Mouse (Mus musculus): ENCODE results near the gene Serpinb9. TPM values are rescaled to one million over a fixed set of nuclear protein-coding genes. Genes with fewer than 3 reads are reported as not detected.
A peak's percentile ranks its signal among the peaks of the same experiment; 100 is the strongest.

The Serpinb9 gene
- polyA plus RNA-seq, 1 experiment from 2014 or later: 1.8 TPM

- Histone ChIP-seq H3K4me1 (replicated peaks) (no peaks in the 10 kb centered on the region), H3K4me2 (no peak overlapping the region), H3K9me3 (no peaks in the 10 kb centered on the region), H3K4me3 (no peak overlapping the region), H3K27ac (no peak overlapping the region), H3K27me3 (no peaks in the 10 kb centered on the region), H3K9ac (no peak overlapping the region), H3K36me3 (no peaks in the 10 kb centered on the region)
- ATAC-seq (ENCODE audit: low FRiP score): no peak
- 85% methylated on average over 2 of the region's 2 CpGs for WGBS
Measured at GRCm38 (mm10) chr13:32974268-32974667, 28.8 kb upstream of the Serpinb9 start.

GRCm38 (mm10) chr13:32974889-32975460 is 28.1 kb upstream of the Serpinb9 start:
- WGBS: 76% methylated on average over 3 of the region's 3 CpGs
- Histone ChIP-seq H3K4me2 (no peak overlapping the region), H3K9me3 (no peaks in the 10 kb centered on the region), H3K36me3 (no peaks in the 10 kb centered on the region), H3K27ac (no peak overlapping the region), H3K9ac (no peak overlapping the region), H3K4me3 (no peak overlapping the region), H3K4me1 (replicated peaks) (no peaks in the 10 kb centered on the region), H3K27me3 (no peaks in the 10 kb centered on the region)
- ATAC-seq (ENCODE audit: low FRiP score): no peak

GRCm38 (mm10) chr13:32975710-32976109 is 27.3 kb upstream of the Serpinb9 start:
- ATAC-seq (ENCODE audit: low FRiP score): no peak
- Histone ChIP-seq H3K4me1 (replicated peaks) (no peaks in the 10 kb centered on the region), H3K36me3 (no peaks in the 10 kb centered on the region), H3K27ac (no peak overlapping the region), H3K9me3 (no peaks in the 10 kb centered on the region), H3K4me2 (no peak overlapping the region), H3K27me3 (no peaks in the 10 kb centered on the region), H3K9ac (no peak overlapping the region), H3K4me3 (no peak overlapping the region)
- WGBS: 87% methylated on average over 2 of the region's 2 CpGs

- H3K4me1 ChIP-seq (replicated peaks): no peaks in the 10 kb centered on the region
- no peaks in the 10 kb centered on the region for H3K9me3 ChIP-seq
- H3K9ac ChIP-seq: no peak overlapping the region
- no peaks in the 10 kb centered on the region for H3K27me3 ChIP-seq
- no peak for ATAC-seq (ENCODE audit: low FRiP score)
- H3K27ac ChIP-seq: no peak overlapping the region
- H3K4me3 ChIP-seq: no peak overlapping the region
- no peaks in the 10 kb centered on the region for H3K36me3 ChIP-seq
- WGBS: 82% methylated on average over 4 of the region's 4 CpGs
- H3K4me2 ChIP-seq: no peak overlapping the region
Measured at GRCm38 (mm10) chr13:32982556-32983042, 20.5 kb upstream of the Serpinb9 start.

- no peaks in the 10 kb centered on the region for H3K4me1 ChIP-seq (replicated peaks)
- no peak overlapping the region for H3K9ac ChIP-seq
- no peak overlapping the region for H3K27ac ChIP-seq
- ATAC-seq (ENCODE audit: low FRiP score): no peak
- no peak overlapping the region for H3K4me3 ChIP-seq
- H3K4me2 ChIP-seq: no peak overlapping the region
- H3K36me3 ChIP-seq: no peaks in the 10 kb centered on the region
- no peaks in the 10 kb centered on the region for H3K9me3 ChIP-seq
- H3K27me3 ChIP-seq: no peaks in the 10 kb centered on the region
Measured at GRCm38 (mm10) chr13:32986256-32986655, 16.8 kb upstream of the Serpinb9 start.

- 82% methylated on average over 10 of the region's 10 CpGs for WGBS
- H3K27ac ChIP-seq: no peak overlapping the region
- no peaks in the 10 kb centered on the region for H3K9me3 ChIP-seq
- no peak for ATAC-seq (ENCODE audit: low FRiP score)
- H3K4me2 ChIP-seq: no peak overlapping the region
- no peaks in the 10 kb centered on the region for H3K4me1 ChIP-seq (replicated peaks)
- no peaks in the 10 kb centered on the region for H3K36me3 ChIP-seq
- no peak overlapping the region for H3K9ac ChIP-seq
- no peaks in the 10 kb centered on the region for H3K27me3 ChIP-seq
- no peak overlapping the region for H3K4me3 ChIP-seq
Measured at GRCm38 (mm10) chr13:32993152-32993893, 9.7 kb upstream of the Serpinb9 start.

- no peak overlapping the region for H3K4me3 ChIP-seq
Measured at GRCm38 (mm10) chr13:32993894-32994242, 9.2 kb upstream of the Serpinb9 start.

GRCm38 (mm10) chr13:32995051-32995450 is 8.0 kb upstream of the Serpinb9 start:
- no peak overlapping the region for H3K9ac ChIP-seq
- H3K36me3 ChIP-seq: no peaks in the 10 kb centered on the region
- H3K4me3 ChIP-seq: no peak overlapping the region
- no peaks in the 10 kb centered on the region for H3K4me1 ChIP-seq (replicated peaks)
- no peak overlapping the region for H3K4me2 ChIP-seq
- no peak for ATAC-seq (ENCODE audit: low FRiP score)
- no peaks in the 10 kb centered on the region for H3K9me3 ChIP-seq
- H3K27ac ChIP-seq: no peak overlapping the region
- WGBS: 87% methylated on average over 4 of the region's 4 CpGs
- H3K27me3 ChIP-seq: no peaks in the 10 kb centered on the region

More at GRCm38 (mm10) chr13:32993894-32994242, 9.2 kb upstream of the Serpinb9 start:
- no peaks in the 10 kb centered on the region for H3K9me3 ChIP-seq
- WGBS: 70% methylated on average over 2 of the region's 2 CpGs
- H3K27ac ChIP-seq: no peak overlapping the region
- H3K4me1 ChIP-seq (replicated peaks): no peaks in the 10 kb centered on the region
- H3K36me3 ChIP-seq: no peaks in the 10 kb centered on the region
- no peaks in the 10 kb centered on the region for H3K27me3 ChIP-seq
- no peak overlapping the region for H3K4me2 ChIP-seq
- ATAC-seq (ENCODE audit: low FRiP score): no peak
- no peak overlapping the region for H3K9ac ChIP-seq

- WGBS: 95% methylated on average over 5 of the region's 5 CpGs
- H3K4me2 ChIP-seq: no peak overlapping the region
Measured at GRCm38 (mm10) chr13:33001341-33001740, 1.7 kb upstream of the Serpinb9 start.

GRCm38 (mm10) chr13:33003523-33004413 is 718 bp downstream of the Serpinb9 start:
- no peak overlapping the region for H3K9ac ChIP-seq
- H3K4me3 ChIP-seq: peak overlapping the region; percentile 22
- no peaks in the 10 kb centered on the region for H3K27me3 ChIP-seq
- 74% methylated on average over 9 of the region's 9 CpGs for WGBS
- no peaks in the 10 kb centered on the region for H3K9me3 ChIP-seq
- no peaks in the 10 kb centered on the region for H3K36me3 ChIP-seq
- H3K27ac ChIP-seq: no peak overlapping the region; the same call in 1 of the 2 replicates
- ATAC-seq (ENCODE audit: low FRiP score): peak; percentile 32; the same call in 1 of the 2 replicates
- peak overlapping the region; percentile 45 for H3K4me2 ChIP-seq
- peaks cover 9% of the 10 kb centered on the region; the same call in 1 of the 2 replicates for H3K4me1 ChIP-seq (replicated peaks)

More at GRCm38 (mm10) chr13:33001341-33001740, 1.7 kb upstream of the Serpinb9 start:
- Histone ChIP-seq H3K4me1 (replicated peaks) (peaks cover 9% of the 10 kb centered on the region; the same call in 1 of the 2 replicates), H3K4me3 (no peak overlapping the region), H3K9ac (no peak overlapping the region), H3K27ac (no peak overlapping the region), H3K27me3 (no peaks in the 10 kb centered on the region), H3K9me3 (no peaks in the 10 kb centered on the region), H3K36me3 (no peaks in the 10 kb centered on the region)
- no peak for ATAC-seq (ENCODE audit: low FRiP score)

GRCm38 (mm10) chr13:33004414-33005105 is 1.5 kb downstream of the Serpinb9 start:
- Histone ChIP-seq H3K36me3 (no peaks in the 10 kb centered on the region), H3K9me3 (no peaks in the 10 kb centered on the region), H3K27ac (peak overlapping the region; percentile 26; the same call in 1 of the 2 replicates), H3K9ac (peak overlapping the region; percentile 35; the same call in 1 of the 2 replicates), H3K4me2 (peak overlapping the region; percentile 45), H3K4me1 (replicated peaks) (peaks cover 9% of the 10 kb centered on the region; the same call in 1 of the 2 replicates), H3K4me3 (peak overlapping the region; percentile 22), H3K27me3 (no peaks in the 10 kb centered on the region)
- ATAC-seq (ENCODE audit: low FRiP score): peak; percentile 90
- WGBS: 22% methylated on average over 12 of the region's 12 CpGs
